Mouse (Mus musculus): Measurements from ENCODE around the gene Cox6b1. TPM values are rescaled to one million over a fixed set of nuclear protein-coding genes. Genes with fewer than 3 reads are reported as not detected.

Cox6b1 gene
- polyA plus RNA-seq, 1 experiment from 2014 or later: 566 TPM

GRCm38 (mm10) chr7:30635752-30636151, 9.8 kb upstream of the Cox6b1 start, which contains the start of gene Etv2:
Gene Etv2 (minus strand): TSS chr7:30635852.
- no peaks in the 10 kb centered on the region; the same call in 1 of the 2 replicates for H3K4me1 ChIP-seq (ENCODE audit: control insufficient read depth, low read depth, low read length)
- H3K27me3 ChIP-seq (ENCODE audit: control insufficient read depth, insufficient read depth, low read depth, low read length): peaks cover 49% of the 10 kb centered on the region
- no peaks in the 10 kb centered on the region for H3K9me3 ChIP-seq (replicated peaks; ENCODE audit: control insufficient read depth, low read length)
- no peak within 1 kb of the TSS for H3K4me3 ChIP-seq (ENCODE audit: low read depth, low read length)
- no peak within 1 kb of the TSS for H3K9ac ChIP-seq (ENCODE audit: low read depth, low read length)
- no peaks in the 10 kb centered on the region for H3K36me3 ChIP-seq (ENCODE audit: control insufficient read depth, insufficient read depth)
- peak within 1 kb of the TSS; percentile 17; the same call in 1 of the 2 replicates for H3K4me2 ChIP-seq (ENCODE audit: low read depth, low read length)
- 8% methylated on average over 5 of the region's 5 CpGs for WGBS (ENCODE audit: insufficient replicate concordance)
- no peak for ATAC-seq (ENCODE audit: low read depth)
- H3K27ac ChIP-seq (ENCODE audit: low read length): no peak within 1 kb of the TSS

- H3K27me3 ChIP-seq (ENCODE audit: control insufficient read depth, insufficient read depth, low read depth, low read length): peaks cover 55% of the 10 kb centered on the region
- no peaks in the 10 kb centered on the region for H3K36me3 ChIP-seq (ENCODE audit: control insufficient read depth, insufficient read depth)
- no peak overlapping the region for H3K4me3 ChIP-seq (ENCODE audit: low read depth, low read length)
- no peak overlapping the region for H3K27ac ChIP-seq (ENCODE audit: low read length)
- no peaks in the 10 kb centered on the region; the same call in 1 of the 2 replicates for H3K4me1 ChIP-seq (ENCODE audit: control insufficient read depth, low read depth, low read length)
- H3K9ac ChIP-seq (ENCODE audit: low read depth, low read length): no peak overlapping the region
- H3K9me3 ChIP-seq (replicated peaks; ENCODE audit: control insufficient read depth, low read length): no peaks in the 10 kb centered on the region
- H3K4me2 ChIP-seq (ENCODE audit: low read depth, low read length): peak overlapping the region; percentile 17; the same call in 1 of the 2 replicates
- peak; percentile 50; the same call in 1 of the 2 replicates for ATAC-seq (ENCODE audit: low read depth)
- WGBS (ENCODE audit: insufficient replicate concordance): under 1% methylated on average over 20 of the region's 20 CpGs
Measured at GRCm38 (mm10) chr7:30634621-30635020, 8.7 kb upstream of the Cox6b1 start.

GRCm38 (mm10) chr7:30633762-30634412, 7.9 kb upstream of the Cox6b1 start:
- no peak overlapping the region for H3K9ac ChIP-seq (ENCODE audit: low read depth, low read length)
- H3K4me3 ChIP-seq (ENCODE audit: low read depth, low read length): no peak overlapping the region
- no peak for ATAC-seq (ENCODE audit: low read depth)
- no peaks in the 10 kb centered on the region; the same call in 1 of the 2 replicates for H3K4me1 ChIP-seq (ENCODE audit: control insufficient read depth, low read depth, low read length)
- no peak overlapping the region for H3K27ac ChIP-seq (ENCODE audit: low read length)
- H3K27me3 ChIP-seq (ENCODE audit: control insufficient read depth, insufficient read depth, low read depth, low read length): peaks cover 55% of the 10 kb centered on the region
- no peaks in the 10 kb centered on the region for H3K36me3 ChIP-seq (ENCODE audit: control insufficient read depth, insufficient read depth)
- 8% methylated on average over 27 of the region's 27 CpGs for WGBS (ENCODE audit: insufficient replicate concordance)
- no peaks in the 10 kb centered on the region for H3K9me3 ChIP-seq (replicated peaks; ENCODE audit: control insufficient read depth, low read length)
- H3K4me2 ChIP-seq (ENCODE audit: low read depth, low read length): no peak overlapping the region

- no peaks in the 10 kb centered on the region for H3K9me3 ChIP-seq (replicated peaks; ENCODE audit: control insufficient read depth, low read length)
- no peak overlapping the region for H3K27ac ChIP-seq (ENCODE audit: low read length)
- no peak overlapping the region for H3K4me3 ChIP-seq (ENCODE audit: low read depth, low read length)
- H3K9ac ChIP-seq (ENCODE audit: low read depth, low read length): no peak overlapping the region
- H3K4me2 ChIP-seq (ENCODE audit: low read depth, low read length): no peak overlapping the region
- peaks cover 29% of the 10 kb centered on the region for H3K27me3 ChIP-seq (ENCODE audit: control insufficient read depth, insufficient read depth, low read depth, low read length)
- H3K4me1 ChIP-seq (ENCODE audit: control insufficient read depth, low read depth, low read length): peaks cover 11% of the 10 kb centered on the region
- H3K36me3 ChIP-seq (ENCODE audit: control insufficient read depth, insufficient read depth): peaks cover 4% of the 10 kb centered on the region; the same call in 1 of the 2 replicates
- ATAC-seq (ENCODE audit: low read depth): no peak
Measured at GRCm38 (mm10) chr7:30629013-30629412, 3.1 kb upstream of the Cox6b1 start.

- H3K4me2 ChIP-seq (ENCODE audit: low read depth, low read length): no peak overlapping the region
- peaks cover 18% of the 10 kb centered on the region for H3K36me3 ChIP-seq (ENCODE audit: control insufficient read depth, insufficient read depth)
- ATAC-seq (ENCODE audit: low read depth): no peak
- H3K9ac ChIP-seq (ENCODE audit: low read depth, low read length): no peak overlapping the region
- no peak overlapping the region for H3K4me3 ChIP-seq (ENCODE audit: low read depth, low read length)
- H3K27ac ChIP-seq (ENCODE audit: low read length): no peak overlapping the region
- no peaks in the 10 kb centered on the region for H3K9me3 ChIP-seq (replicated peaks; ENCODE audit: control insufficient read depth, low read length)
- H3K4me1 ChIP-seq (ENCODE audit: control insufficient read depth, low read depth, low read length): peaks cover 11% of the 10 kb centered on the region
- 75% methylated on average over 5 of the region's 5 CpGs for WGBS (ENCODE audit: insufficient replicate concordance)
- peaks cover 9% of the 10 kb centered on the region for H3K27me3 ChIP-seq (ENCODE audit: control insufficient read depth, insufficient read depth, low read depth, low read length)
Measured at GRCm38 (mm10) chr7:30626647-30627046, 696 bp upstream of the Cox6b1 start.

GRCm38 (mm10) chr7:30619202-30619601, 6.7 kb downstream of the Cox6b1 start:
- no peak overlapping the region for H3K4me2 ChIP-seq (ENCODE audit: low read depth, low read length)
- no peak overlapping the region for H3K4me3 ChIP-seq (ENCODE audit: low read depth, low read length)
- no peak overlapping the region for H3K27ac ChIP-seq (ENCODE audit: low read length)
- no peaks in the 10 kb centered on the region for H3K27me3 ChIP-seq (ENCODE audit: control insufficient read depth, insufficient read depth, low read depth, low read length)
- no peaks in the 10 kb centered on the region for H3K9me3 ChIP-seq (replicated peaks; ENCODE audit: control insufficient read depth, low read length)
- no peak overlapping the region for H3K9ac ChIP-seq (ENCODE audit: low read depth, low read length)
- H3K4me1 ChIP-seq (ENCODE audit: control insufficient read depth, low read depth, low read length): peaks cover 6% of the 10 kb centered on the region
- no peak for ATAC-seq (ENCODE audit: low read depth)
- 85% methylated on average over 3 of the region's 3 CpGs for WGBS (ENCODE audit: insufficient replicate concordance)
- peaks cover 32% of the 10 kb centered on the region for H3K36me3 ChIP-seq (ENCODE audit: control insufficient read depth, insufficient read depth)

- Histone ChIP-seq H3K9me3 (replicated peaks; ENCODE audit: control insufficient read depth, low read length) (no peaks in the 10 kb centered on the region), H3K27me3 (ENCODE audit: control insufficient read depth, insufficient read depth, low read depth, low read length) (no peaks in the 10 kb centered on the region), H3K4me2 (ENCODE audit: low read depth, low read length) (no peak overlapping the region), H3K36me3 (ENCODE audit: control insufficient read depth, insufficient read depth) (peaks cover 29% of the 10 kb centered on the region), H3K9ac (ENCODE audit: low read depth, low read length) (no peak overlapping the region), H3K4me1 (ENCODE audit: control insufficient read depth, low read depth, low read length) (peaks cover 7% of the 10 kb centered on the region), H3K27ac (ENCODE audit: low read length) (no peak overlapping the region), H3K4me3 (ENCODE audit: low read depth, low read length) (no peak overlapping the region)
- no peak for ATAC-seq (ENCODE audit: low read depth)
- 91% methylated on average over 9 of the region's 9 CpGs for WGBS (ENCODE audit: insufficient replicate concordance)
Measured at GRCm38 (mm10) chr7:30618658-30619057, 7.3 kb downstream of the Cox6b1 start.

- Histone ChIP-seq H3K4me2 (ENCODE audit: low read depth, low read length) (no peak overlapping the region), H3K4me3 (ENCODE audit: low read depth, low read length) (no peak overlapping the region), H3K4me1 (ENCODE audit: control insufficient read depth, low read depth, low read length) (peaks cover 7% of the 10 kb centered on the region), H3K9ac (ENCODE audit: low read depth, low read length) (no peak overlapping the region), H3K9me3 (replicated peaks; ENCODE audit: control insufficient read depth, low read length) (no peaks in the 10 kb centered on the region), H3K36me3 (ENCODE audit: control insufficient read depth, insufficient read depth) (peaks cover 15% of the 10 kb centered on the region), H3K27ac (ENCODE audit: low read length) (no peak overlapping the region; the same call in 1 of the 2 replicates), H3K27me3 (ENCODE audit: control insufficient read depth, insufficient read depth, low read depth, low read length) (no peaks in the 10 kb centered on the region)
- ATAC-seq (ENCODE audit: low read depth): peak; percentile 19; the same call in 1 of the 2 replicates
- WGBS (ENCODE audit: insufficient replicate concordance): 48% methylated on average over 5 of the region's 5 CpGs
Measured at GRCm38 (mm10) chr7:30615049-30615760, 10.7 kb downstream of the Cox6b1 start.

- Histone ChIP-seq H3K27me3 (ENCODE audit: control insufficient read depth, insufficient read depth, low read depth, low read length) (no peaks in the 10 kb centered on the region), H3K27ac (ENCODE audit: low read length) (no peak overlapping the region), H3K36me3 (ENCODE audit: control insufficient read depth, insufficient read depth) (peaks cover 13% of the 10 kb centered on the region), H3K4me2 (ENCODE audit: low read depth, low read length) (no peak overlapping the region), H3K4me3 (ENCODE audit: low read depth, low read length) (no peak overlapping the region), H3K9me3 (replicated peaks; ENCODE audit: control insufficient read depth, low read length) (no peaks in the 10 kb centered on the region), H3K9ac (ENCODE audit: low read depth, low read length) (no peak overlapping the region), H3K4me1 (ENCODE audit: control insufficient read depth, low read depth, low read length) (peaks cover 7% of the 10 kb centered on the region)
- no peak for ATAC-seq (ENCODE audit: low read depth)
- 45% methylated on average over 2 of the region's 2 CpGs for WGBS (ENCODE audit: insufficient replicate concordance)
Measured at GRCm38 (mm10) chr7:30614454-30614853, 11.5 kb downstream of the Cox6b1 start.

Measured in liver, embryonic 16.5 days (tissue).